Mouse (Mus musculus): Measurements from ENCODE around the gene Cib4.

Cib4 gene

GRCm38 (mm10) chr5:30497299-30497698, 48.3 kb downstream of the Cib4 start:
- no peak for DNase-seq

GRCm38 (mm10) chr5:30496821-30497220, 48.8 kb downstream of the Cib4 start:
- DNase-seq: no peak

- no peak for DNase-seq
Measured at GRCm38 (mm10) chr5:30495288-30495687, 50.3 kb downstream of the Cib4 start.

GRCm38 (mm10) chr5:30494606-30495005, 51.0 kb downstream of the Cib4 start:
- DNase-seq: no peak

GRCm38 (mm10) chr5:30493723-30494122, 51.9 kb downstream of the Cib4 start:
- no peak for DNase-seq

GRCm38 (mm10) chr5:30490845-30491244, 54.8 kb downstream of the Cib4 start:
- DNase-seq: no peak

GRCm38 (mm10) chr5:30490215-30490614, 55.4 kb downstream of the Cib4 start:
- no peak for DNase-seq

GRCm38 (mm10) chr5:30485136-30485535, 60.5 kb downstream of the Cib4 start:
- peak; percentile 54 for DNase-seq

GRCm38 (mm10) chr5:30484591-30484990, 61.0 kb downstream of the Cib4 start:
- peak; percentile 33 for DNase-seq

GRCm38 (mm10) chr5:30483533-30483932, 62.1 kb downstream of the Cib4 start:
- DNase-seq: peak; percentile 15

GRCm38 (mm10) chr5:30482319-30482718, 63.3 kb downstream of the Cib4 start:
- peak; percentile 69 for DNase-seq

- peak; percentile 21 for DNase-seq
Measured at GRCm38 (mm10) chr5:30476534-30476933, 69.1 kb downstream of the Cib4 start.

GRCm38 (mm10) chr5:30472148-30472547, 73.5 kb downstream of the Cib4 start:
- no peak for DNase-seq

GRCm38 (mm10) chr5:30470454-30470853, 75.2 kb downstream of the Cib4 start:
- DNase-seq: no peak

- no peak for DNase-seq
Measured at GRCm38 (mm10) chr5:30466315-30466714, 79.3 kb downstream of the Cib4 start.

GRCm38 (mm10) chr5:30465861-30466260, 79.8 kb downstream of the Cib4 start, which contains the start of gene 1700001C02Rik:
1700001C02Rik (plus strand) TSS chr5:30466047.
- DNase-seq: no peak

- DNase-seq: no peak
Measured at GRCm38 (mm10) chr5:30461821-30462220, 83.8 kb downstream of the Cib4 start, which contains the start of gene Otof. Otof (minus strand) TSS chr5:30461932.

- no peak for DNase-seq
Measured at GRCm38 (mm10) chr5:30460155-30460554, 85.5 kb downstream of the Cib4 start.

GRCm38 (mm10) chr5:30456056-30456455, 89.6 kb downstream of the Cib4 start:
- DNase-seq: peak; percentile 21

GRCm38 (mm10) chr5:30444327-30444895, 101.2 kb downstream of the Cib4 start:
- no peak for DNase-seq

- no peak for DNase-seq
Measured at GRCm38 (mm10) chr5:30442196-30442595, 103.4 kb downstream of the Cib4 start.

GRCm38 (mm10) chr5:30440308-30440906, 105.2 kb downstream of the Cib4 start:
- no peak for DNase-seq

- DNase-seq: no peak
Measured at GRCm38 (mm10) chr5:30438931-30439330, 106.7 kb downstream of the Cib4 start.
